Mouse (Mus musculus): ENCODE measurements around the gene Klhl10. TPM values are rescaled to one million over a fixed set of nuclear protein-coding genes. Genes with fewer than 3 reads are reported as not detected.

Klhl10 gene
- total RNA-seq, 2 experiments from 2014 or later = 0.23 to 0.39 TPM

DNA sequence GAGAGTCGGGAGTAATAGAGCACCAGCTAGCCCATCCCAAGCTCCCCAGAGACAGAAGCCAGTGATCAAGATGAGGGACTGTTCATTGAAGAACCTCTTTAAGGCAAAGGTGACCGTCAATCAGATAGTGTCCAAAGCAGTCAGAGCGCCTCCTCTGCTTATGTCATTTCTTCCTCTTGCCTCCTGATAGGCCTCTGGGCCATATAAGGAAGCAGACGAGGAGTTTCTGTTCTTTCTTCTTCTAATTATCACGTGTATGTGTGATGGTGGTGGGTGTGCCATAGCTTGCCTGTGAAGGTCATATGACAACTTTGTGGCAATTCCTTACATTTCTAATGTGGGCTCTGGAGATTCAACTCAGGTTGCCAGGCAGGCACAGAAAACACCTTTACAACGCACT, 40.9 kb upstream of the Klhl10 start:
- intact Hi-C loops (cut with DNase I) = loop anchor here (2.0 kb wide), 1 partner anchor 14 kb away; no protein-coding TSS in a partner anchor
- H3K4me3 ChIP-seq = no peak overlapping the region
- no peak for DNase-seq
- peak overlapping the region; percentile 40; the same call in 1 of the 2 replicates for H3K27ac ChIP-seq
- TF ChIP-seq CTCF (IDR thresholded peaks at IDR 0.05) = no peak

DNA sequence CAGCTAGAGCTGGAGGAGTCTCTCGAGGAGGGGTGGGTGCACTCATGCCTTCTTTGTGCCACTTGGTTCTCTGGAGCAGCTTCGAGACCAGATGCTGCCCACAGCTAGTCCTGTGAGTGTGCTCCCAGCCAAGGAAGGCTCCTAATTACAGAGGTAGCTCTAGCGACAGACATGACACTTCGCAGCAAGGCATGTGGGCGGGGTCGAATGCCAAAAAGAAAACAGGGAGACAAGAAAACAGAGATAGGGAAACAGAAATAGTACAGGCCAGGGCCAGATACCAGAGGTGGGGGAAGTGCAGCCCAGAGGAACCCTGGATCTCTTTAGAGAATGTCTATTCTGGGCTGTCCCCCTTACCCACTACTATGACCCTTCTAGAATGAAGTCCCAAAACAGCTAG, 39.5 kb upstream of the Klhl10 start:
- H3K27ac ChIP-seq = peak overlapping the region; percentile 54

DNA sequence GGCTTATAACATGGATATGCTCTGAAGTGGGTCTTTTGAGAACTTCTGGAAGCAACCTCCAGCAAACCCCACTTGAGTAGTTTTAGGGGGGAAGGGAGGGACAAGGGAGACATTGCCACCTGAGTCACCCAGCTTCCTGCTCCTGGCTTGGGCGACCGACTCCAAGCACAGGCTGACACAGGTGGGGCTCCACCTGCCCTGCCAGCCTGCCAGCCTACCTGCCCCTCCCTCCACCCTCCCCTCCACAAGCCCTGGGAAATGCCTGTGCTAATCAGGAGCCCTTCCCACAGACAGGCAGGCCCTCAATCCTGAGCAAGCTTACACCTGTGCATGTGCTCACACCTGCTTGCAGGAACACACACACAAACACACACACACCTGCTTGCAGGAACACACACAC, 39.0 kb upstream of the Klhl10 start:
- intact Hi-C loops (cut with DNase I) = no loop called here
- peak overlapping the region; percentile 54; the same call in 1 of the 2 replicates for H3K27ac ChIP-seq
- no peak for TF ChIP-seq CTCF (IDR thresholded peaks at IDR 0.05)

More for the DNA sequence above, 39.5 kb upstream of the Klhl10 start:
- no peak overlapping the region for H3K4me3 ChIP-seq
- intact Hi-C loops (cut with DNase I) = no loop called here
- DNase-seq = no peak
- TF ChIP-seq CTCF (IDR thresholded peaks at IDR 0.05) = no peak

DNA sequence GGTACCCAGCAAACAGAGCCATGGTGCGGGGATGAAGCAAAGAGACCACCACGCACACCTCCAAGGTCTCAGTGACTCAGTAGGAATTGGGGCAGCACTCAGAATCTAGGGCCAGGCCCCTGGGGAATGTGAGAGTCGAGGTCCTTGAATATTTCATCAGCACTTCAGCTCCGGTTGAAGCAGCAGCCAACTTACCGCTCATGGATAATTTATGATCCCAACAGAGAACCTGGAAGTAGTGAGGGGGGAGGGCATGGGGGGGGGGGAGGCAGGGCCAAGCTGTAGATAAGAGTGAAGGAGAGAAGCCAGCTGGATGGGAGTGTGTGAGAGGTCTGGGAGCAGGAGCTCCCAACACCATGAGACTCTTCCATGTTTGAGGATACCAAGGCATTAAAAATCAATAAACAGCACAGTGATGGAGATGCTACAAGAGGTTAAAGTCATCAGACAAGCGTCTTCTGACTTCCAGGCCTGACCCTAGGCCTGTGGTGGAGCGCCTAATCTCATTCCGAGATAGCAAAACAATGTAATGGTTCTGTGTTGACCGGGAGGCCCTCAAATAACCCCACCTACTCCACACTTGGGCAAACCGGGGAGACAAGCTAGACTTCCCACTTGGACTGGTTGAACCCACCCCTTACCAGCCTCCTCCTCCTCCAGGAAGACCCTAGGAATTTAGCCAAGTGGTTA, 38.1 kb upstream of the Klhl10 start:
- intact Hi-C loops (cut with DNase I) = no loop called here
- Histone ChIP-seq H3K4me3 (no peak overlapping the region), H3K27ac (no peak overlapping the region)
- DNase-seq = no peak
- TF ChIP-seq CTCF (IDR thresholded peaks at IDR 0.05) = no peak

More for the DNA sequence above, 39.0 kb upstream of the Klhl10 start:
- no peak overlapping the region for H3K4me3 ChIP-seq
- no peak for DNase-seq

DNA sequence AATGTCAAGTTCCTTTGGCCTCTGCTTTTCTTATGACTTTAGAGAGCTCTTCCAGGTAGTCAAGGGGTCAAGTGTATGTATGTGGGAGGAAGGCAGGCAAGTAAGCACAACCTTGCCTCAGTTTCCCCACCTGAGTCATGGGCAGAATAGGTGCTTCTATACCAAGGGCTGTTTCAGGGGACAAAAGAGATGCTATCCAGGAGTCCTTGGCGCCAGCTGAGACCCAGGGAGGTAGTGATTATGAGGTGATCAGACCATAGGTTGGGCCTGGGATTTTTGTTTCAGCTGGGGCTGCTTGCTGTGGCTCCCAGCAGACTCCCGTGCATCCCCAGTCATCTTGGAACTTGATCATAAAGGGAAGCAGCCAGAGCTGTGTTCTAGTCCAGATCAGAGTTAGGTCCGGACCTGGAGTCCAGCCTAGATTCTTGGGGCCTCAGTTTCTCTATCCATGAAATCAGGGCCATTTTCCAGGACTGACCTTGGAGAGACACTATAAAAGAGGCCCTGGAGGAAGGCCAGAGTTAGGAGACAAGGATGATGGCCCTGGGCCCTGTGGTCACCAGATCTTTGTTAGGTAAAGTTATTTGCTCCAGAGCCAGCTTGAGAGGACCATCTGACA, 37.2 kb upstream of the Klhl10 start:
- no peak for DNase-seq
- Histone ChIP-seq H3K4me3 (no peak overlapping the region), H3K27ac (no peak overlapping the region)
- no peak for TF ChIP-seq CTCF (IDR thresholded peaks at IDR 0.05)
- intact Hi-C loops (cut with DNase I) = no loop called here

DNA sequence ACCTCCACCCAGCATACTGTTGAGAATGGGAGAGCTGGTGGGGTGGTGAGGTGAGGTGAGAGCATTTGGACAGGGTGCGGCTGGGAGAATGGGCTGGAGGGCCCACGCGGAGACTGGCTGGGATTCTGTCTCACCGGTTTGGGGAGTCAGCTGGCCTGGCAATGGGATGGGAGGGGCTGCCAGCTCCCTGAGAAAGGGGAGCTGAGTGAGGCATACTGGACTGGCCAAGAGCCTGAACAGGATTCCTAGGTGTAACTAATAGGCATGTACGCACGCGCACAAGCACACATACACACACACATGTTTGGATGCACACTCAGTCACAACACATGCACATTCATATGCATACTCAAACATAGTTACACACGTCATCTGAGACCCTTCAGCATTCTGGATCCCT, 35.4 kb upstream of the Klhl10 start:
- DNase-seq = no peak
- no peak for TF ChIP-seq CTCF (IDR thresholded peaks at IDR 0.05)
- Histone ChIP-seq H3K4me3 (no peak overlapping the region), H3K27ac (no peak overlapping the region)
- intact Hi-C loops (cut with DNase I) = no loop called here

DNA sequence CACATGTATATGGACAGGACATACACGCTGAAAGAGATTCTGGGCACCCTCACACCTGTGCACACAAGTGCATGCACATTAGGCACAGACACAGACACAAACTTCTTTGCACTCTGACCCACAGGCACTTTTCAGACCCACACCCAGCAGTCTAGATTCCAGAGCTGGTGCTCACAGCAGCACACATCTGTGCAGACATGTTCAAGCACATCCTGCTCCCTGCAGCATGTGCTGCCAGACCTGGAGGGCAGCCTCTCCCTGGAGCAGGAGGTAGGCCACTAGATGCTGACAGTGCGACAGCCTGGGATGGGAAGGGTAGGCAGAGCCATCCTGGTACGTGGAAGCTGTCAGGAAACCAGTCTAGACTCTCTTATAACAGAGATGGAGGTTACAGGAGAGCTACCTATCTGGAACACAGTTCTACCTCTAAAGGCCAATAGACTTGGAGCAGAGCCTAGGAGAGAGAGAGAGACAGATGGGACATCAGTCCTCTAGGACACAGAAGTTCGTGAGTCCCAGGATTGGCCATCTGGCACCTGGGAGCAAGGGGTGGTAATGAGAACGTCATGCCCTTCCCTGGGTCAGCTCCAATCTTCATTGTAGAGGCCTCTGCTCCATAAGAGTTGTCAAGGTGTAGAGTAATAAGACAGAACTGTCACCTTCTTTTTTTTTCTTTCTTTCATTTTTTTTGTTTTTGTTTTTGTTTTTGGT, 34.6 kb upstream of the Klhl10 start:
- intact Hi-C loops (cut with DNase I) = no loop called here
- DNase-seq = no peak
- Histone ChIP-seq H3K4me3 (no peak overlapping the region), H3K27ac (no peak overlapping the region)
- TF ChIP-seq CTCF (IDR thresholded peaks at IDR 0.05) = no peak

DNA sequence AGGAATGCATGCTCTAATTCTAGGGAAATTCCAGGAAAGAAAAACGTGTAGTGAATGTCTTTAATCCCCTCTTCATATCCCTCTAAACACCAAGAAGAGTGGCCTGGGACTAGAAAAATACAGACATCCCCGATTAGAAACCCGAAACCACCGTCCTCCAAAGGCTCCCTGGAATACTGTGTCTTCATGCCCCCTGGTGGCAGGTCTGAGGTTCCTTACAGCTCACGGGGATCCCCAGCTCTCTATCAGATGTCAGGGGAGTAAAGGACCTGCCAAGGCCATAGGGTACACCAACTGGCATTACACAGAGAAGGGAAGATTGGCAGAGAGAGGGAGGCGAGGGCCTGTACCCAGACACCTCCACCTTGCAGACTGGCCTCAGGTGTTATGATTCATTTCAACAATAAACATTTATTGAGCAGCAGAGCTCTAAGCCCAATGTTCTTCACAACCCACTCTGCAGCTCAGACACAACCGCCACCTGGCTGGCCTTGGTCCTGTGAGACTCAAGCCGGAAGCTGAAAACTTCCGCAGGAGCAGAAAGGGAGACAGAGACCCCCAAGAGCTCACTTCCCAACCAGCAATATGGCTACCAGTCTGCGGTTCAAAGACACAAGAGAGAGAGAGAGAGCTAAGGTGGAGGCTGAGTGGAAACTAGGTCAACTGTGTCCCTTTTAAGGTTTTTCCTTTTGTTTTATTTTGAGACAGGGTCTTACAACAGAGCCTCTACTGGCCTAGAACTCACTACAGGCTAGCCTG, 33.5 kb upstream of the Klhl10 start:
- TF ChIP-seq CTCF (IDR thresholded peaks at IDR 0.05) = peak; percentile 91
- intact Hi-C loops (cut with DNase I) = loop anchor here (1.0 kb wide), 1 partner anchor 46 kb away; no protein-coding TSS in a partner anchor
- peak; percentile 84 for DNase-seq
- no peak overlapping the region for H3K4me3 ChIP-seq
- H3K27ac ChIP-seq = peak overlapping the region; percentile 16; the same call in 1 of the 2 replicates

DNA sequence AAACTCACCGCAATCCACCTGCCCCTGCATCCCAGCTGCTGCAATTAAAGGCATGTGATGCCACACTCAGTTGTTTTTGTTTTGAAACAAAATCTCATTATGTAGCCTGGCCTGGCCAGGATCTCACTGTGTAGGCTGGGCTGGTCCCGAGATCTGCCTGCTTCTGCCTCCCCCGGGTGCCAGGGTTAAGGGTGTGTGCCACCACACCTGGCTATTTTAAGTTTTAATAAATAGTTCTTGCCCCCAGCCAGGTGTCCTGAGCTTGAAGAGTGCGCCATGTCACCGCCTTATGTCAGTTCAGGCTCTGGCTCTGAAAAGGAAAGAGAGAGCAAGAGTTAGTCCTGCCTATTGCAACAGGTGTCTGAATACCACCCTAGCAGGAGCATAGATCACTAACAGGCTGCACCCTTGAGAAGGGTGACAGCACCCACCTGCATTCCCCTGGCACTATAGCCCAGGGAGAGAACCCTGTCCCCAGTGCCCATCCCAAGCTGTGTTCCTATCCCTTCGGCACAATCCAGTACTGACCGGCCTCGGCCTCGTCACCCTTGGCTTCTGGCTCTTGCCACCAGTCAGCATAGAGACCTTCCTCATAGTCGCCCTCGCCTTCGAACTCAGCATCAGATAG, 32.8 kb upstream of the Klhl10 start:
- no peak for DNase-seq
- no peak for TF ChIP-seq CTCF (IDR thresholded peaks at IDR 0.05)
- intact Hi-C loops (cut with DNase I) = loop anchor here (1.0 kb wide), 1 partner anchor 47 kb away; no protein-coding TSS in a partner anchor
- Histone ChIP-seq H3K4me3 (no peak overlapping the region), H3K27ac (no peak overlapping the region)

DNA sequence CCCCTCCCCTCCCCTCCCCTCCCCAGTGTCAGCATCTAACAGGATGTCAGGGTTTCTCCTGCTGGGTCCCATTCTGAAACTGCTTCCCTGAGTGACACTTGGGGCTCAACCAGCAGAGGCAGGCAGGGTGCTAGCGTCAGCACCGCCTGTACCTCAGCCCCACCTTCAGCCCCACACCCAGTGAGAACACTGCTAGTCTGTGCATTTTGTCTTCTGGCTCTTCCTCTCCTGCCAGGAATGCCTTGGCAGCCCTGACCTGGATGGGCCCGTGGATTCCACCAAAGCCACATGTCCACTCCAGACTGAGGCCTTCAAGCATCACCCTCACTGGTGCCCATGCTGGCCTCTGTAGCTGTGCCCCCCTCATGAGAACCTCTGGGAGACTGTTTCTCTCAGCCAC, 32.0 kb upstream of the Klhl10 start:
- no peak for TF ChIP-seq CTCF (IDR thresholded peaks at IDR 0.05)
- no peak for DNase-seq
- intact Hi-C loops (cut with DNase I) = no loop called here
- Histone ChIP-seq H3K4me3 (no peak overlapping the region), H3K27ac (no peak overlapping the region)

DNA sequence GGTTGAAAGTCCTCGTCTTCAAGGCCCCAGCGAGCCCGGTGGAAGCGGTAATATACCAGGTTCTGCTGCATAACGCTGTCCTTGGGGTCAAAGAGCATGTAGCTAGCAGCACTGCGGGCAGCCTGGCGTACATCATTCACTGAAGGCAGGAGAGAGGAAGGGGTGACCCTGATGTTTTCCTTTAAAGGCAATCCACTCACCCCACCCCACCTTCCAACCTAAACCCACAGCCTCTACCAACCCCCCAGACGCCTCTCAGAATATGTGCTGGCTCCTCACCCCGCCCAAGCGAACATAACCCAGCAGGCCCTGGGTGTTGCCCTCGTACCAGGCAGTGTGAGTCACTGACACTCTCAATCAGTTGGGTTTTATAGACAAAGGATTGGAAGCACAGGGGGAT, 30.0 kb upstream of the Klhl10 start:
- no peak for DNase-seq
- Histone ChIP-seq H3K4me3 (no peak overlapping the region), H3K27ac (no peak overlapping the region)
- intact Hi-C loops (cut with DNase I) = no loop called here
- no peak for TF ChIP-seq CTCF (IDR thresholded peaks at IDR 0.05)

DNA sequence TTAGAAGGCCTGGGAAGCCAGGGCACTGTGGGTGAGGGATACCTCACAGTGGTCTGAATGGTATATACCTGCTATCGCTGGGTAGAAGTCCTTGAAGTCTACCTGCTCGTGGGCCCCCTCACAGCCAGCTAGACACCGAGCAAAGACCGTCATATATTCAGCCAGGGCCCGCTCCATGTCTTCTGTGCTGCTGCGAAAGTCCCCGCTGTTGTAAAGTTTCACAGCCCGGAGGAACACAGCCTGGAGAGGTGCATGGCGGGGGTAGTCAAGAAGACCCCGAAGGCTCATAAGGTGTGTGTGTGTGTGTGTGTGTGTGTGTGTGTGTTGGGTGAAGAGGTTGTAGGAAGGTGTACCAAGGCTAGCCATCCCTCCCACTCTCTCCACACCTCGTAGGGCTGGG, 28.2 kb upstream of the Klhl10 start:
- Histone ChIP-seq H3K4me3 (peak overlapping the region; percentile 92), H3K27ac (peak overlapping the region; percentile 90)
- TF ChIP-seq CTCF (IDR thresholded peaks at IDR 0.05) = no peak
- DNase-seq = no peak
- intact Hi-C loops (cut with DNase I) = no loop called here
